Mouse (Mus musculus) cerebellum, adult 11 months (tissue): ENCODE results near the gene Ctrc.

ENCODE experiments used
- DNase-seq: peaks from one replicate; pipeline ENCODE4 v3.0.0; 2022

Gene Ctrc

DNA sequence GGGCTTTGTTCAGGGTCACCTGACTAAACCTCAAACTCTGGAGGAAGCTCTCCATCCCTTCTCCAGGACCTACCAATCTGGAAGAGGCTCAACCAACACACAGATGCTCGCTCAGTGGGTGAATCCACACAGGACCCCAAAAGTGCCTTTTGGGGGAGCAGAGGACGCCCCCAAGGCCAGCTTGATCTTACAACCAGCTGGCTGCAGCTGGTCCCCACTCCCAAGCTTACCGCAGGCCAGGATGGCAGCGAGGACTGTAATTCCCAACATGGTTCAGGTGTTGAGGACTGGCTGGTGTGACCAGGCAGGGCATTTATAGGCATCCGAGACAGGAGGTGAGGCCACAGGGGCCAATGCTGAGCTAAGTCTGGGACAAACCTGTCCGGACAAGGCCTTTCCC is at the start of gene Ctrc:
TSS of gene Ctrc (minus strand) at position 361 of the 400 bp plus-strand sequence.
- no peak for DNase-seq

DNA sequence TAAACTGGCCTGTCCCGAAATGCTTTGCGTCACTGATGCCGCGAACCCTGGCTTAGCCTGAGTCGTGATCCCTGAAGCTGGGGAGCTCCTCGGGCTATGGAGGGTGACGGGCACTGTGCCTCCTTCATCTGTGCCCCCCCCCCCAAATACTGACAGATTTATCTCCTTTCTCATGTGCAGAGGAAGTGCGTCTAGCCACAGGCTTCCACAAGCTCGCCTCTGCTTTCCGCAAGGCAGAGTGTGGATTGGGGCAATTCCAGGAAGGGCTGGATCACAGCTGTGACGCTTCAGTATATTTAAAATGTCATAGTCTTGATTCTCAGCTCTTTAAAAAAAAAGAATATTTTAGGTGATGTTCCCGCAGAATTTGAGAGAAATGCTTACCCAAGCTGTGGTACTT is 49.6 kb upstream of the Ctrc start:
- DNase-seq: no peak

GRCm38 (mm10) chr4:141893157-141893784 is 47.1 kb upstream of the Ctrc start:
- DNase-seq: no peak

- DNase-seq: no peak
These were observed 40.3 kb upstream of the Ctrc start for GRCm38 (mm10) chr4:141886385-141886968.

DNA sequence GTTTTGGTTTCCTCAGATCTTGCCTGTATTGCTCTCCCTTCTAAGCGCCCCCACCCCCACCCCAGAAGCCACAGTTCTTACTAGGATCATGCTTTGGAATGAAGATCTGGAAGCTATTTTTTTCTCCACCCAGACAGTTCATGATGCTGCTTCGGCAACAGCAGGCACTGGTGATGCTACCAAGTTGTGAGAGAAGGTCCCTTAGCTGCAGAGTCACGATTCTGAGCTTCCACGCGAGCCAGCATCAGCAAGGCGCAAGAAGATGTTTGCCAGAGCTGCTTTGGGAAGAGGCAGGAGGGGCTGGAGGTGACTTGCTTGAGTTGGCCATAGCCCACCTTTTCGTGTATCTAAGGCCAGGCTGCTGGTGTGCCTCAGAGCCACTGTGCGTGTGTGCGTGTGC is 39.3 kb upstream of the Ctrc start:
- no peak for DNase-seq

DNA sequence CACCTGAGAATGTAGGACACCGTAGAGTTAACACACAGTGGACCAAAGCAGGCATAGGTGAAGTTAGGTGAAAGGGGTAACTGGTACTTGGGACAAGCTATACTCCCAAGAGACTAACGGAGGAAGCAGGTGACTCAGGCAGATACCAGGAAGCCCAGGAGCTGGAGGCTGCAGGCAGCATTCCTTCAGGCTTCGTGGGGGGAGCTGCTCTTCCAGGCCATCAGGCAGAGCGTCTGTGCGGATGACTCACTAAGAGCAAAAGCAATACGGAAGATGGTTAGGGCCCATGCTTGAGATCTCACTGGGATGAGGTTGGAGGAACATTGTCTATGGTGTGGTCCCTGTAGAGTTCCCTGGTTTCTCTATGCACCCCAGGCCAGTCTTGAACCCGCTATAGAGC is 36.7 kb upstream of the Ctrc start:
- no peak for DNase-seq

GRCm38 (mm10) chr4:141881950-141882349 is 35.8 kb upstream of the Ctrc start:
- DNase-seq: no peak

- no peak for DNase-seq
These were observed 35.2 kb upstream of the Ctrc start for GRCm38 (mm10) chr4:141881289-141881914.

DNA sequence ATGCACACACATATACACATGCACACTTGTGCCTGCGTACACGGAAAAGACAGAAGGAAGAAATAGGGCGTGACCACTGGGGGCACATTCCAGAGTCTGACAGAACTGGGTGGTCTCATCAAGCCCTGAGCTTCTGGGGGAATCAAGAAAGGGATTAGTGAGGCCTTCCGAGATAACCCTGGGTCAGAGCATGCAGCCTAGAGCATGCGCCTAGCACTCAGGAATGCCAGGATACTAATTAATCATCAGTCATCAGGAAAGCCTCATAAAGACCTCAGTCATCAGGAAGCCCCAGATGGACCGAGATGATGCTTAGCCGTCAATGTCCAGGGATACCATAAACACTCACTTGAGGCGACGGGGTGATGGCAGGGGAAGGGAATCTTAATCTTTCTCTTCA is 33.7 kb upstream of the Ctrc start:
- no peak for DNase-seq

GRCm38 (mm10) chr4:141879074-141879473 is 32.9 kb upstream of the Ctrc start:
- DNase-seq: no peak

- no peak for DNase-seq
These were observed 32.5 kb upstream of the Ctrc start for GRCm38 (mm10) chr4:141878621-141879020.

DNA sequence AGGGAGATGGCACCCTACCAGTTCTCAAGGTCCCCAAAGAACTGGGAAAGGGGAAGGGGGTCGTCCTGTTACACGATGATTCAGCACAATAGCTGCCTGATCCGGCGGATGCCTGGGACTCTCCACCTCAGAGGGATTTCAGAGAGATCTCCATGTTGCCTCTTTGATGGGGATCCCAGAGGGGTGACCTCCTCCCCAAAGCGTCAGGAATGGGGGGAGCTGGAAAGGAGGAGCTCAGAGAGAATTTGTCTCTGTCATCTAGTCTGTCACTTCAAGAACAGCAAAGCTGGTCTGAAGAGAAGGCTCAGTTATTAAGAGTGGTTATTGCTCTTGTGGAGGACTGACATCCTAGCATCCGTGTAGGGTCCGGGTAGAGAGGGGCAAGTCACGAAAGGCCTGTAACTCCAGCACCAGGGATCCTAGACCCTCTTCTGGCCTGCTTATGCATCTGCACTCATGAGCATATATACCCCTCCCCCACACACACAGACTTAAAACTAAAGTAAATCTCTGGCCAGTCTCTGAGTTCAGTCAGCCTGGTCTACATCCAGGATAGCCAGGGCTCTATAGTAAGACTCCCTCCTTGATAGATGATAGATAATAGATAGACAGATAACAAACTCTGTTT is 29.4 kb upstream of the Ctrc start:
- DNase-seq: no peak

GRCm38 (mm10) chr4:141874601-141875460 is 28.7 kb upstream of the Ctrc start, which contains the start of gene Efhd2:
Efhd2 (minus strand) TSS chr4:141874920.
- DNase-seq: peak; percentile 73

- DNase-seq: no peak
These were observed 28.0 kb upstream of the Ctrc start for GRCm38 (mm10) chr4:141874111-141874600.

DNA sequence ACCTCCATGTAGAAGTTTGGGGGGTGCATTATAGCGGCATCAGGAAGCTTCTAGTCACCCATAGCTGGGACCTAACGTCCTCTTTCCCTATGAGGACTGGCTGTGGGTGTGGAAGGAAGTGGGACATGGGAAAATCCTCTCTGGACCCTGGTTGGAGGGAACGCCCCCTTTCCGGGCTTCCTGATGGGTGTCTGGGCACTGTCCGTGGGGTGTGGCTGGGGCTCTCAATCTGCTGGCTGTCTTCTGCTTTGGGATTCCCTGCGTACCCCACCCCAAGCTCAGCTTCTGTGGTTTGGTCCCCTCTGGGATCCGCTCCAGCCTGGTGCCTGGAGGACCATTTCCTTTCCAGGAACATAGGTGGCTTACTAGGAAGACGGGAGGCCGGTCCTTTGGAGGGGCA is 26.8 kb upstream of the Ctrc start:
- no peak for DNase-seq

DNA sequence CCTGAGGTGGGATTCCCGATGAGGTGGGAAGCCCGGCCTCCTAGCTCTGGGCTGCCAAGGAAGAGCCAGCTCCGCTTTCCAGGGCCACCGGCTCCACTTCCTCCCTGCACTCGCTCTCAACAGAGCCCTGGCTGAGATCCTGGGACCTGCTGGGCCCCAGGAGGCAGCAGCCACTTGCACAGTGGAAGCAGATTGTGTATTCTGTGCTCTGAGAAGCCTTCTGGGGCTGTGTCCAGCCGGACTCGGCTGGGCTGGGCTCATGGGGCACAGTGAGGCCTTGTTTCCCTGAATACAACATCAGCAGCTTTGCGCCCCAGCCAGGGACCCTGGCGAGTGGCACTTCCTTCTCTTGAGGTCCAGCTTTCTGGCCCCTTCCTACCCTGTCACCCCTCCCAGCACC is 25.8 kb upstream of the Ctrc start:
- DNase-seq: peak; percentile 60

GRCm38 (mm10) chr4:141871333-141871725 is 25.2 kb upstream of the Ctrc start:
- no peak for DNase-seq

- DNase-seq: no peak
These were observed 24.6 kb upstream of the Ctrc start for GRCm38 (mm10) chr4:141870666-141871332.

GRCm38 (mm10) chr4:141869436-141870215 is 23.5 kb upstream of the Ctrc start:
- no peak for DNase-seq

GRCm38 (mm10) chr4:141868051-141868450 is 21.9 kb upstream of the Ctrc start:
- DNase-seq: no peak

- DNase-seq: no peak
These were observed 21.3 kb upstream of the Ctrc start for GRCm38 (mm10) chr4:141867498-141867897.
